Mouse (Mus musculus) testis, adult 2 months (tissue): ENCODE results near the gene Gbp2. TPM values are rescaled to one million over a fixed set of nuclear protein-coding genes. Genes with fewer than 3 reads are reported as not detected.

ENCODE experiments used
- H3K27ac ChIP-seq: fragments of 200-500 bp; 2 replicates; pipeline ENCODE4 v1.5.1; 2012; ENCODE audit warnings: low read depth, low read length; ENCODE audit not compliant: control insufficient read depth, insufficient read depth
- H3K27me3 ChIP-seq: fragments of 200-500 bp; 2 replicates; pipeline ENCODE4 v1.6.1; 2012; ENCODE audit warnings: mild to moderate bottlenecking, low read length, moderate library complexity; ENCODE audit not compliant: control insufficient read depth, insufficient read depth
- H3K36me3 ChIP-seq: fragments of 200-500 bp; 2 replicates; pipeline ENCODE4 v1.6.1; 2012; ENCODE audit warnings: mild to moderate bottlenecking, low read length; ENCODE audit not compliant: control insufficient read depth, insufficient read depth
- H3K4me1 ChIP-seq: fragments of 200-500 bp; 2 replicates; pipeline ENCODE4 v1.6.1; 2012; ENCODE audit warnings: low read length; ENCODE audit not compliant: control insufficient read depth, insufficient read depth
- H3K4me3 ChIP-seq: fragments of 200-500 bp; 2 replicates; pipeline ENCODE4 v1.5.1; 2012; ENCODE audit warnings: low read depth, mild to moderate bottlenecking, low read length, moderate library complexity, mixed read lengths; ENCODE audit not compliant: control insufficient read depth
- CTCF ChIP-seq: fragments of 200-500 bp; IDR thresholded peaks from 2 replicates; pipeline ENCODE4 v1.5.1; 2012; ENCODE audit warnings: low read depth, mild to moderate bottlenecking, inconsistent platforms, low read length, moderate library complexity; ENCODE audit not compliant: control insufficient read depth, insufficient read depth, insufficient replicate concordance
- POLR2A ChIP-seq: fragments of 200-500 bp; IDR thresholded peaks from 2 replicates; pipeline ENCODE4 v1.6.1; 2012; ENCODE audit warnings: low read depth, mild to moderate bottlenecking, inconsistent platforms, low read length, moderate library complexity; ENCODE audit not compliant: control insufficient read depth
- polyA plus RNA-seq: library from polyadenylated mRNA; depleted of rRNA; stranded (reverse); fragments of >200 nt; gene quantifications from 2 replicates; pipeline ENCODE4 v1.2.3, GENCODE M21; 2012

Gene Gbp2
- polyA plus RNA-seq, 1 experiment: 0.63 TPM

- TF ChIP-seq POLR2A: no peak
- TF ChIP-seq CTCF: no peak
- H3K27ac ChIP-seq: no peak within 1 kb of the TSS
- H3K36me3 ChIP-seq: no peaks in the 10 kb centered on the region
- no peak within 1 kb of the TSS for H3K4me3 ChIP-seq
- no peaks in the 10 kb centered on the region for H3K4me1 ChIP-seq
- H3K27me3 ChIP-seq: no peaks in the 10 kb centered on the region
These were observed 25.9 kb upstream of the Gbp2 start, which contains the start of gene Gbp2b for GRCm38 (mm10) chr3:142594547-142594946. Gbp2b (plus strand) TSS chr3:142594847.

DNA sequence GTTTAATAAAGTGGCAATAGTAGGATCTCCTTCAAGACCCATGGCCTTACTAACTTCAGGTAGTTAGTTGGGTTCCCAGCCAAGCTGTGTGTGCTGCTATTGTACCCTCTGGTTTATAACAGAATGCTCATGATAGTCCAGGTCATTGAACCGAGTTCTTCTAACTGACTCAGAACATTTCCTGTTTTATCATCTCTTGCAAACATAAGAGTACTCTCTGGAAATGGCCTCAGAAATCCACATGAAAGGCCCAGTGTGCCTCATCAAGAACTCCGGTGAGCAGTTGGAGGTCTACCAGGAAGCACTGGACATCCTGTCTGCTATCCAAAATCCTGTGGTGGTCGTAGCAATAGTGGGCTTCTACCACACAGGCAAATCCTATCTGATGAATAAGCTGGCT lies 22.5 kb upstream of the Gbp2 start:
- Histone ChIP-seq H3K27me3 (no peaks in the 10 kb centered on the region), H3K36me3 (no peaks in the 10 kb centered on the region), H3K4me3 (no peak overlapping the region), H3K4me1 (no peaks in the 10 kb centered on the region), H3K27ac (no peak overlapping the region)
- no peak for TF ChIP-seq POLR2A
- no peak for TF ChIP-seq CTCF

GRCm38 (mm10) chr3:142601675-142602074 lies 18.7 kb upstream of the Gbp2 start:
- no peaks in the 10 kb centered on the region for H3K27me3 ChIP-seq
- no peak for TF ChIP-seq CTCF
- TF ChIP-seq POLR2A: no peak
- no peak overlapping the region for H3K27ac ChIP-seq
- H3K4me1 ChIP-seq: no peaks in the 10 kb centered on the region
- no peak overlapping the region for H3K4me3 ChIP-seq
- H3K36me3 ChIP-seq: no peaks in the 10 kb centered on the region

DNA sequence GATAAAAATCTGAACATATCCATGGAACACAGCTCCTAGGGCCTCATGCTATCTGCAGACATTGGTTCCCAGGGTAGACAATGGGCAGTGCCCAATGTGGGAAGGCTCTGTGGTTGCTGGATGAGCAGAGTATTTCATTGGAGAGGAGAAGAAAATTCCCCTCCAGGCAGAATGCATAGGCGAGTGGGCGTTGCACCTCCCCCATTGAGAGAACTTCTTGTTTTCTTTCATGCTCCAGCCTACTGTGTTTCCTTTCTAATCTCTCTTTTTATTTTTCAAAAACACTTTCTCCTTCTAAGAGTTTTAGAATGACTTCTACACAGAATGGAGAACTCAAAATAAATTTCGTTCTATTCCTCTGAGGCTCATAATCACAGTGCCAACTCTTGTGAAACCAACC lies 1.7 kb upstream of the Gbp2 start:
- Histone ChIP-seq H3K4me1 (no peaks in the 10 kb centered on the region), H3K4me3 (no peak overlapping the region), H3K27ac (no peak overlapping the region), H3K36me3 (no peaks in the 10 kb centered on the region), H3K27me3 (no peaks in the 10 kb centered on the region)
- TF ChIP-seq POLR2A: no peak
- TF ChIP-seq CTCF: no peak

- TF ChIP-seq POLR2A (no peak), CTCF (no peak)
- Histone ChIP-seq H3K27me3 (no peaks in the 10 kb centered on the region), H3K27ac (no peak overlapping the region), H3K36me3 (no peaks in the 10 kb centered on the region), H3K4me3 (no peak overlapping the region), H3K4me1 (no peaks in the 10 kb centered on the region)
These were observed 796 bp upstream of the Gbp2 start for GRCm38 (mm10) chr3:142619606-142620005.

- H3K4me3 ChIP-seq: no peak overlapping the region
- no peaks in the 10 kb centered on the region for H3K27me3 ChIP-seq
- H3K27ac ChIP-seq: no peak overlapping the region; the same call in 1 of the 2 replicates
- H3K4me1 ChIP-seq: no peaks in the 10 kb centered on the region
- no peaks in the 10 kb centered on the region for H3K36me3 ChIP-seq
- TF ChIP-seq CTCF (no peak), POLR2A (no peak)
These were observed 657 bp downstream of the Gbp2 start for GRCm38 (mm10) chr3:142620956-142621562.

DNA sequence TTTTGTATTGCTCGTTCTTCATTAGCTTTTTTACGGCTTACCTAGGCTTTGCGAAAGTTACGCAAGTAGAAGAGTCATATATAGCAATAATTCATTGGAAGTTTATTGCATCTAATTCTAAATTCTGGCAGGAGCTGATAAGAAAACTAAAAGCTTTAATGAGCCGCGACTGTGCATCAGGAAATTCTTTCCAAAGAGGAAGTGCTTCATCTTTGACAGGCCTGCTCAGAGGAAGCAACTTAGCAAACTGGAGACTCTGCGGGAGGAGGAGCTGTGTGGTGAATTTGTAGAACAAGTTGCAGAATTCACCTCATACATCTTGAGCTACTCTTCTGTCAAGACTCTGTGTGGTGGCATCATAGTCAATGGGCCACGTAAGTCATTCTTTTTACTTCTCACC lies 10.0 kb downstream of the Gbp2 start:
- TF ChIP-seq POLR2A: no peak
- TF ChIP-seq CTCF: no peak
- Histone ChIP-seq H3K36me3 (no peaks in the 10 kb centered on the region), H3K4me1 (no peaks in the 10 kb centered on the region), H3K4me3 (no peak overlapping the region), H3K27ac (no peak overlapping the region), H3K27me3 (no peaks in the 10 kb centered on the region)
